Mouse (Mus musculus) lung, embryonic 15.5 days (tissue): ENCODE measurements at regions not wholly inside any gene's neighbourhood (a gene's known extent, or its start where the extent isn't known, plus 50 kb on each side); places are given as distances from the start of the nearest gene placed in this dataset.

Experiments
- ATAC-seq: fragments of 200-750 bp; cut with Nextera tagmentation; 2 replicates; pipeline ENCODE4 v1.8.0; 2017; ENCODE audit warnings: moderate number of reproducible peaks, borderline replicate concordance; ENCODE audit not compliant: low FRiP score, low TSS enrichment; ENCODE audit errors: extremely low read depth
- H3K27ac ChIP-seq: fragments of 300-500 bp; sonication (generic); 2 replicates; pipeline ENCODE4 v1.5.1; 2015; ENCODE audit warnings: moderate library complexity, mild to moderate bottlenecking, inconsistent platforms
- H3K27me3 ChIP-seq: fragments of 300-500 bp; sonication (generic); 2 replicates; pipeline ENCODE4 v1.6.1; 2015; ENCODE audit warnings: inconsistent platforms
- H3K36me3 ChIP-seq: fragments of 300-500 bp; sonication (generic); 2 replicates; pipeline ENCODE4 v1.6.1; 2015; ENCODE audit warnings: inconsistent platforms
- H3K4me1 ChIP-seq: fragments of 300-500 bp; sonication (generic); 2 replicates; pipeline ENCODE4 v1.6.1; 2015; ENCODE audit warnings: inconsistent platforms
- H3K4me2 ChIP-seq: fragments of 300-500 bp; sonication (generic); 2 replicates; pipeline ENCODE4 v1.6.1; 2015; ENCODE audit warnings: inconsistent platforms, mild to moderate bottlenecking, moderate library complexity
- H3K4me3 ChIP-seq: fragments of 300-500 bp; sonication (generic); 2 replicates; pipeline ENCODE4 v1.5.1; 2015; ENCODE audit warnings: mild to moderate bottlenecking, inconsistent platforms
- H3K9ac ChIP-seq: fragments of 300-500 bp; sonication (generic); 2 replicates; pipeline ENCODE4 v1.6.1; 2015; ENCODE audit warnings: inconsistent platforms
- H3K9me3 ChIP-seq: fragments of 300-500 bp; sonication (generic); 2 replicates; pipeline ENCODE4 v1.6.1; 2016; ENCODE audit warnings: inconsistent platforms
- WGBS: fragments of 180-500 bp; shearing (Covaris S2); methylation state at CpG from one replicate; pipeline ENCODE4 v1.1.7; 2015; 5-methylcytosine and 5-hydroxymethylcytosine counted together

GRCm38 (mm10) chr16:50733359-50733758, 142.4 kb upstream of the Ccdc54 start:
- H3K4me2 ChIP-seq = no peak overlapping the region; the same call in 1 of the 2 replicates
- H3K4me3 ChIP-seq = no peak overlapping the region
- WGBS = 93% methylated on average over 3 of the region's 3 CpGs
- peaks cover 14% of the 10 kb centered on the region for H3K4me1 ChIP-seq
- H3K9ac ChIP-seq = no peak overlapping the region
- no peak overlapping the region for H3K27ac ChIP-seq
- H3K36me3 ChIP-seq = no peaks in the 10 kb centered on the region
- H3K9me3 ChIP-seq = no peaks in the 10 kb centered on the region
- no peaks in the 10 kb centered on the region for H3K27me3 ChIP-seq
- no peak for ATAC-seq

- H3K4me2 ChIP-seq = peak overlapping the region; percentile 69
- no peaks in the 10 kb centered on the region for H3K27me3 ChIP-seq
- H3K36me3 ChIP-seq = no peaks in the 10 kb centered on the region
- H3K9ac ChIP-seq = peak overlapping the region; percentile 58
- H3K4me1 ChIP-seq = peaks cover 11% of the 10 kb centered on the region
- under 1% methylated on average over 58 of the region's 58 CpGs for whole genome bisulfite sequencing
- H3K27ac ChIP-seq = peak overlapping the region; percentile 67
- peak; percentile 96 for ATAC-seq
- no peaks in the 10 kb centered on the region for H3K9me3 ChIP-seq
- H3K4me3 ChIP-seq = peak overlapping the region; percentile 78
Measured at GRCm38 (mm10) chr16:50732082-50733006, 141.4 kb upstream of the Ccdc54 start.

- no peaks in the 10 kb centered on the region for H3K27me3 ChIP-seq
- H3K4me3 ChIP-seq = no peak overlapping the region
- H3K36me3 ChIP-seq = no peaks in the 10 kb centered on the region
- no peak overlapping the region for H3K9ac ChIP-seq
- no peak overlapping the region for H3K27ac ChIP-seq
- H3K4me1 ChIP-seq = peaks cover 3% of the 10 kb centered on the region; the same call in 1 of the 2 replicates
- no peak overlapping the region for H3K4me2 ChIP-seq
- no peak for ATAC-seq
- WGBS = 51% methylated on average over 5 of the region's 5 CpGs
- H3K9me3 ChIP-seq = no peaks in the 10 kb centered on the region
Measured at GRCm38 (mm10) chr16:50729341-50729740, 138.4 kb upstream of the Ccdc54 start.

DNA sequence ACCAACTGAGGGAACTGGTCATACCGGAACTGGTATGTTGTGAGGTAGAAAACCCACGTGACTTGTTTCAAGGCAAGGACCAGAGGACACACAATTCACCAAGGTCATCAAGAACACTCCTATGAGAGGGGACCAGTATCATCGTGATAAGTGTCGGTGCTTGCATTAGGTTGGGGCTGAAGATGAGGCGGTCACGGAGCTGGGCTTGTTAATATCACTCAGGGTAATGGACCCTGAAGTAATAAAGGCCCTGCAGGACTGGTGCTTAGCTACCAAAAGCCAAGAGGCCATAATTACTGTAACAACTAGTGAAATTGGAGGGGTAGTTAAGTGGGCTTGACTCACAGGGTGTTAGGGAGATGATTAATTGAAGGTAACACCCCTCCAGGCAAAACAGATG, 132.2 kb upstream of the Ccdc54 start:
- no peaks in the 10 kb centered on the region for H3K9me3 ChIP-seq
- no peak overlapping the region for H3K9ac ChIP-seq
- H3K36me3 ChIP-seq = no peaks in the 10 kb centered on the region
- no peak overlapping the region for H3K4me2 ChIP-seq
- H3K27ac ChIP-seq = no peak overlapping the region
- ATAC-seq = no peak
- no peaks in the 10 kb centered on the region for H3K4me1 ChIP-seq
- no peak overlapping the region for H3K4me3 ChIP-seq
- no peaks in the 10 kb centered on the region for H3K27me3 ChIP-seq
- WGBS = 90% methylated on average over 6 of the region's 6 CpGs

GRCm38 (mm10) chr16:50717306-50718017, 126.5 kb upstream of the Ccdc54 start:
- Histone ChIP-seq H3K36me3 (no peaks in the 10 kb centered on the region), H3K9ac (no peak overlapping the region), H3K27me3 (no peaks in the 10 kb centered on the region), H3K4me1 (no peaks in the 10 kb centered on the region), H3K4me2 (no peak overlapping the region), H3K4me3 (no peak overlapping the region), H3K27ac (no peak overlapping the region), H3K9me3 (no peaks in the 10 kb centered on the region)
- WGBS = 67% methylated on average over 10 of the region's 10 CpGs
- no peak for ATAC-seq

GRCm38 (mm10) chr16:50709727-50710126, 118.8 kb upstream of the Ccdc54 start:
- Histone ChIP-seq H3K4me2 (no peak overlapping the region), H3K9ac (no peak overlapping the region), H3K9me3 (no peaks in the 10 kb centered on the region), H3K36me3 (no peaks in the 10 kb centered on the region), H3K27ac (no peak overlapping the region), H3K4me3 (no peak overlapping the region), H3K27me3 (no peaks in the 10 kb centered on the region), H3K4me1 (no peaks in the 10 kb centered on the region)
- 31% methylated on average over 6 of the region's 6 CpGs for WGBS
- ATAC-seq = no peak

GRCm38 (mm10) chr16:50707906-50708305, 117.0 kb upstream of the Ccdc54 start:
- Histone ChIP-seq H3K4me1 (no peaks in the 10 kb centered on the region), H3K27ac (no peak overlapping the region), H3K36me3 (no peaks in the 10 kb centered on the region), H3K4me3 (no peak overlapping the region), H3K9ac (no peak overlapping the region), H3K4me2 (no peak overlapping the region), H3K27me3 (no peaks in the 10 kb centered on the region), H3K9me3 (no peaks in the 10 kb centered on the region)
- no peak for ATAC-seq
- 66% methylated on average over 2 of the region's 2 CpGs for WGBS

DNA sequence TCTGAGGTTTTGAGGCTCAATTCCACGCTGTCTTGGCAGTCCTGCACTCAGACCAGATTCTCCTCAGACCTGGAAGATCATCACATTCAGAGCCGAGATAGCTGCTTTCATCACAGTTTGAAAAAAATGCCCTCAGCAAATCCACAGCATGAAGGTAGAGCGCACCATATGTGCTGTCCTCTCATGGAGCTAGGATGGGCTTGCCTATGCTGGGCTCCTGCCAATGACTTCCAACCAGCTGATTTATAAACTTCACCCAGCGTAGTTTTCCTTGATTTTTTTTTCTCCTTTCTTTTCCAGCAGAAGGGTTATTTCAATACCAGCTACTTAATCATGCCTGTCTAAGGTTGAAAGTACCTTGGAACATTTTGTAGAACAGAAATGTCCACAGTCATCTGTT, 115.0 kb upstream of the Ccdc54 start:
- no peak for ATAC-seq
- Histone ChIP-seq H3K4me2 (no peak overlapping the region), H3K27ac (no peak overlapping the region), H3K9me3 (no peaks in the 10 kb centered on the region), H3K9ac (no peak overlapping the region), H3K4me3 (no peak overlapping the region), H3K36me3 (no peaks in the 10 kb centered on the region), H3K27me3 (no peaks in the 10 kb centered on the region), H3K4me1 (peaks cover 5% of the 10 kb centered on the region; the same call in 1 of the 2 replicates)
- WGBS = 26% methylated on average over 4 of the region's 4 CpGs

- 54% methylated on average over 8 of the region's 8 CpGs for WGBS
- ATAC-seq = no peak
Measured at GRCm38 (mm10) chr16:50700811-50701517, 110.0 kb upstream of the Ccdc54 start.

DNA sequence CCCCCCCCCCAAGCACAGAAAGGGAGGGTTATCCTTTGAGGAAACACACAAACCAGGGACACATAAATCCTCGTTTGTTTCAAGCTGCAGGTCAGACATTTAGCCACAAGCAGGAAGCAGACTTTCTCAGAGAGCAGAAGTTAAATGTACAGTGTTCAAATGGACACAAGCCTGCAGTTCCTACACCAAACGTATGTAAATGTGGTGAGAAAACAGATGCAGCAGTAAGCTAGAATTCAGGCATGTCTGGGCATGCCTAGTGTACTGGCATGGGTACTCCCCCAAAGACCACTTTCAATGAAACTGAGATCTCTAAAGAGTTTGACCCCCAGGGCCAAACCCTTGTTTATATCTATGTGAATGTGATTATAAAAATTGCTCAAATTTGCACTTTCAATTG, 109.2 kb upstream of the Ccdc54 start:
- no peak overlapping the region for H3K9ac ChIP-seq
- H3K4me2 ChIP-seq = no peak overlapping the region
- no peak for ATAC-seq
- H3K9me3 ChIP-seq = no peaks in the 10 kb centered on the region
- H3K4me1 ChIP-seq = peaks cover 6% of the 10 kb centered on the region; the same call in 1 of the 2 replicates
- no peaks in the 10 kb centered on the region for H3K27me3 ChIP-seq
- WGBS = 50% methylated on average over 2 of the region's 2 CpGs
- no peaks in the 10 kb centered on the region for H3K36me3 ChIP-seq
- H3K27ac ChIP-seq = no peak overlapping the region
- no peak overlapping the region for H3K4me3 ChIP-seq

More at GRCm38 (mm10) chr16:50700811-50701517, 110.0 kb upstream of the Ccdc54 start:
- H3K36me3 ChIP-seq = no peaks in the 10 kb centered on the region
- no peak overlapping the region for H3K4me3 ChIP-seq
- H3K27me3 ChIP-seq = no peaks in the 10 kb centered on the region
- H3K9me3 ChIP-seq = no peaks in the 10 kb centered on the region
- no peak overlapping the region for H3K27ac ChIP-seq
- H3K4me1 ChIP-seq = peaks cover 6% of the 10 kb centered on the region; the same call in 1 of the 2 replicates
- H3K4me2 ChIP-seq = no peak overlapping the region
- H3K9ac ChIP-seq = no peak overlapping the region

DNA sequence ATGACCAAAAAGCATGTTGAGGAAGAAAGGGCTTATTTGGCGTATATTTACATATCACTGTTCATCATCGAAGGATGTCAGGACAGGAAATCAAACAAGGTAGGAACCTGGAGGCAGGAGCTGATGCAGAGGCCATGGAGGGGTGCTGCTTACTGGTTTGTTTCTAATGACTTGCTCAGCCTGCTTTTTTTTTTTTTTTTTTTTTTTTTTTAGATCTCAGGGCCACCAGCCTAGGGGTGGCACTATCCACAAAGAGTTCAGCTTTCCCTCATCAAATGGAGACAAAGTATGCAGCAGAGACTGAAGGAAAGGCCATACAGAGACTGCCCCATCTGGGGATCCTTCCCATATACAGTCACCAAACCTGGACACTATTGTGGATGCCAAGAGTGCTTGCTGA, 106.8 kb upstream of the Ccdc54 start:
- Histone ChIP-seq H3K9me3 (no peaks in the 10 kb centered on the region), H3K9ac (no peak overlapping the region), H3K4me3 (no peak overlapping the region), H3K4me1 (peaks cover 6% of the 10 kb centered on the region; the same call in 1 of the 2 replicates), H3K4me2 (no peak overlapping the region), H3K27me3 (no peaks in the 10 kb centered on the region), H3K36me3 (no peaks in the 10 kb centered on the region), H3K27ac (no peak overlapping the region)
- no peak for ATAC-seq
- 89% methylated on average over 2 of the region's 2 CpGs for WGBS
